Mouse (Mus musculus): ENCODE measurements around the gene Serpina1d. TPM values are rescaled to one million over a fixed set of nuclear protein-coding genes. Genes with fewer than 3 reads are reported as not detected.
"Not testable (repeated sequence)": the region's sequence is repeated elsewhere in the genome, so short reads cannot be mapped to it uniquely, and the experiment has no call there.

The Serpina1d gene
- 1 to 10 TPM in 1 of 4 experiments, not detected in 3; 1.2 TPM for total RNA-seq (2022)

DNA sequence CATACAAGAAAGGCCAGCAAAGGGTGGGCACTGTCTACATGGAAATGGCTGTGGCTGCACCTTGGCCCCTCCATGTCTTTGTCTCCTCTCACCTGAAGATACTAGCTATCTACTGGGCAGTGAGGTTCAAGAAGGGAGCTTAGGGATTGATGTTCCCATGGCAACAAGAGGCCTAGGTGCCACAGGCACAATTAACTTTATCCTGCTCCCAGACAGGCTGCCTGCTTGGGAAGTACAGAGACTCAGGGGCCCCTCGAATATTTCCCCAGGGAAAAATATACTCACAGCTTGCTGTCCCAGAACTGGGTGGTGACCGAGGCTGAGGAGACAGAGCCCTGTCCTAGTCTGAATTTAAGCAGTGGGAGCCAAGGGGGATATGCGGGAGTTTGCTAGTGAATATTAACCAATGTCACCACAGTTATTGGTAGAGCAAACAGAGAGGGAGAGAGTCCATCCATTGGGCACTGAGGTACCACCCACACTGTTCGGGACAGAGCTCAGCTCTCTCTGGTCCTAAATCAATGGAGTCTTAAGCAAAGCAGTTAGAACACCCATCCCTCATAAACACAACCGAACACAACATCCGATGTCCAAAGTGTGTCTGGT, at the start of gene Serpina1d:
TSS of gene Serpina1d (minus strand) at position 347 of the 606 bp plus-strand sequence.
- not testable (repeated sequence) for DNase-seq (ENCODE audit: low spot score in 2 of 2)

DNA sequence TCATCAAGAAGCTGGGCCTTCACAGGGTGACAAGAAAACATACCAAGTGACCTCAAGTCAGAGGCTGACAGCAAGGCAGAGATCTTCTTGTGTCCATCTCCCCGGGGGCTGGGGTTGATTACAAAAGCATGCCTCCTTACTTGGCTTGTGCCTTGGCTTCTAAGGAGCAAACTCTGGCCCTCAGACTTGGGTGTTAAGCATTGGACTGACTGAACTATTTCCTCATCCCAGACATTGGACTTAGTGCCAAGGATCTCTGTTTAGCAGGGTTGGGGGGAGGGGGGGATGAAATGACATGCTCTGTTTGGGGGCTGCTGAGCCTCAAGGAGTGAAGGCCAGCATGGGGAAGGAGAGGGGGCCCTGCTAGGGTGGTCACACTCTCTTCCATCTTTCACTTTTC, 2.8 kb downstream of the Serpina1d start:
- not testable (repeated sequence) for DNase-seq (ENCODE audit: low spot score in 2 of 2)

DNA sequence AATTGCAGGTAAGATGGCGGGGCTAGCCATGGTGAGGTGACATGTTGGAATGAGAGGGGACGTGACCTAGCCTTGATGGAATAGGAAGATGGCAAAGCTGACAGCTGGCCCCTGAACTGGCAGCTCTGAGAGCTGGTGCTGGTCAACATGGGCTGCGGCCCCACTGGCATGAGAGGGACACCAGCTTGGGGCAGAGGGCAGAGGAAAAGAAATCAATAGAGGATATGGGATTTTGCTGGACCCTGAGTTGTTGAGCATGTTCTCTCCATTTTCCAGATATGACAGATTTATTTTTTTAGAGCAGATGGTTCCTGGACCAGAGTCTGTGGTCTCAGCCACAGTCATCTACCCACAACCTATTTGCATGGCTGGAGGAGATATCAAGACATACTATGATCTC, 10.3 kb downstream of the Serpina1d start:
- not testable (repeated sequence) for DNase-seq (ENCODE audit: low spot score in 2 of 2)

DNA sequence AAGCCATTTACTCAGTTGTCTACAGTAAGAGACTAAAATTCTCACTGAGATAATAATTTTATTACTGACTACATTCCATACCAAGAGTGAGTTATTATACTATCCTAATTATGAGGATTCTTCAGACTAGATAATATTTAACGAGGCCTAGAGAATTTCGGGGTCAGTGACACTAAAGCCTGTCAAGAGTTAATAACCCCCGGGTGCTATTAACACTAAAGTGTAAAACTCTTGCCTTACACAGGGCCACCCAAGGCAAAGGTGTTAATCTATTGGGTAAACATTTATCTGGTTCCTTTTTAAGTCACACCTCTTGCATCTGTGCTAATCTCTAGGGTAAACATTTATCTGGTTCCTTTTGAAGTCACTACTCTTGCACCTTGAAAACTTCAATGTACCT, 13.1 kb downstream of the Serpina1d start:
- DNase-seq (ENCODE audit: low spot score in 2 of 2) = not testable (repeated sequence)

DNA sequence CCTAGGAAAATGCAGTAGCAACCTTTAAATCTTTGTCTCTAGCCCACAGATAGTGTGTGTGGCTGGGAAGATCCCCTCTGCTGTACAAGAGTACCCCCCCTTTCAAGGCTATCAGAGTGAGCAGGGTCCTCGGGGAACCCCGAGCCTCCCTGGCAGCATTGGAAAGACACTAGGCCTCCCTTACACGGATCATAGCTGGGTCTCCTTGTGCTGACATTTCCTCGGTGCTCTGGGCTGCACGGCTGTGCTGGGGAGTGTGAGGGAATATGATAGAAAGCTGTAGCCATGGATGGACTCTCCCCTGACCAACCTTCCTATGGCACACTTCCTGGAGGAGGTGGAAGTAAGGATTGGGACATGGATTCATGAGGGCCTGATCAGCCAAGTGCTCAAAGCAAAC, 27.4 kb downstream of the Serpina1d start:
- DNase-seq (ENCODE audit: low spot score in 2 of 2) = not testable (repeated sequence)

DNA sequence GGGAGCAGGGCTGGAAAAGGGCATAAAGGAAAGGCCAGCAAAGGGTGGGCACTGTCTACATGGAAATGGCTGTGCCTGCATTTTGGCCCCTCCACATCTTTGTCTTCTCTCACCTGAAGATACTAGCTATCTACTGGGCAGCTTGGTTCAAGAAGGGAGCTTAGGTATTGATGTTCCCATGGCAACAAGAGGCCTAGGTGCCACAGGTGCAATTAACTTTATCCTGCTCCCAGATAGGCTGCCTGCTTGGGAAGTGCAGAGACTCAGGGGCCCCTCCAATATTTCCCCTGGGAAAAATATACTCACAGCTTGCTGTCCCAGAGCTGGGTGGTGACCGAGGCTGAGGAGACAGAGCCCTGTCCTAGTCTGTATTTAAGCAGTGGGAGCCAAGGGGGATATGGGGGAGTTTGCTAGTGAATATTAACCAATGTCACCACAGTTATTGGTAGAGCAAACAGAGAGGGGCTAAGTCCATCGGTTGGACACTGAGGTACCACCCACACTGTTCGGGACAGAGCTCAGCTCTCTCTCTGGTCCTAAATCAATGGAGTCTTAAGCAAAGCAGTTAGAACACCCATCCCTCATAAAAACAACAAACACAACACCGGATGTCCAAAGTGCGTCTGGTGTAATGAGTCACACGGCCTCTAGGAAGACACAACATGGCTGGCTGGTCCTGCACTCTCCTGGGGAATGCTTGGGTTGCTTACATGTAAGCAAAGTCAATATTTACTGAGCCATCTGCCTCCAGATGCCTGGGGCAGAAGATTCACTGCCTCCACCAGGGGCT, 35.4 kb downstream of the Serpina1d start:
- not testable (repeated sequence) for DNase-seq (ENCODE audit: low spot score in 2 of 2)

DNA sequence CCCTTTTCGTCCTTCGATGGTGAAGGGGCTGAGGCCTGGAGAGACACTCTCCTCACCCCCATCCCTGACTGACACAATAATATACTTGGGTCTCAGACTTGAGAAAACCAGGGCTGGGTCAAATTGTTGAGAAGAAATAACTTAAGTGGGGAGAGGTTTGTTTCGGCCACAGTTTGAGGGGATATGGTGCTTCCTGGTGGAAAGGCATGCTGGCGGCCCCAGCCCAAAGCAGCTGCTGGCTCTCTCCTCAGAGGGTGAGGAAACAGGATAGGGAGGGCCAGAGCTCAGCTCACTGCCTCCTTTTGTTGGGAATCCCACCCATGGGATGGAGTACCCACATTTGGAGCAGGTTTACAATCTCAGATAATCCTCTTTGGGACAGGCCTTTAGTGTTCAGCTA, 37.8 kb downstream of the Serpina1d start:
- DNase-seq (ENCODE audit: low spot score in 2 of 2) = not testable (repeated sequence)

DNA sequence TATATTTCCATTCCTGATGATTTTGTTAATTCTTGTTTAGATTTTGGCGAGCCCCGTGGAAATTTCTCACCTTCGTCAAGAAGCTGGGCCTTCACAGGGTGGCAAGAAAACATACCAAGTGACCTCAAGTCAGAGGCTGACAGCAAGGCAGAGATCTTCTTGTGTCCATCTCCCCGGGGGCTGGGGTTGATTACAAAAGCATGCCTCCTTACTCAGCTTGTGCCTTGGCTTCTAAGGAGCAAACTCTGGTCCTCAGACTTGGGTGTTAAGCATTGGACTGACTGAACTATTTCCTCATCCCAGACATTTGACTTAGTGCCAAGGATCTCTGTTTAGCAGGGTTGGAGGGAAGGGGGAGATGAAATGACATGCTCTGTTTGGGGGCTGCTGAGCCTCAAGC, 38.3 kb downstream of the Serpina1d start:
- DNase-seq (ENCODE audit: low spot score in 2 of 2) = not testable (repeated sequence)

Other genes with a start within 250 kb of the Serpina1d start
- 1 to 10 TPM in 1 of 4 experiments, under 1 TPM in 3; 0.11 to 1.2 (median 0.17) TPM for gene Ppp4r4, start 241.3 kb downstream of the Serpina1d start, total RNA-seq (2022)
- gene Serpina10, start 142.1 kb downstream of the Serpina1d start, total RNA-seq (2022) = not detected
- gene Serpina6, start 116.4 kb downstream of the Serpina1d start, total RNA-seq (2022) = not detected
- not detected for gene Serpina16, start 97.5 kb downstream of the Serpina1d start, total RNA-seq (2022)
- gene Serpina1f, start 78.1 kb downstream of the Serpina1d start, total RNA-seq (2022) = not detected
- 1 to 10 TPM in 1 of 4 experiments, not detected in 3; 1.8 TPM for gene Serpina1b, start 56.8 kb upstream of the Serpina1d start, total RNA-seq (2022)
- gene Serpina1a, start 90.0 kb upstream of the Serpina1d start, total RNA-seq (2022) = under 1 TPM in 2 of 4 experiments, not detected in 2; 0.34 to 0.43 TPM
- 1 to 10 TPM in 1 of 4 experiments, not detected in 3; 1.2 TPM for gene Serpina1c, start 131.3 kb upstream of the Serpina1d start, total RNA-seq (2022)
- gene Serpina1e, start 185.4 kb upstream of the Serpina1d start, total RNA-seq (2022) = under 1 TPM in 1 of 4 experiments, not detected in 3; 0.51 TPM
- not detected for gene Serpina11, start 216.4 kb upstream of the Serpina1d start, total RNA-seq (2022)
- not detected for gene Serpina9, start 240.2 kb upstream of the Serpina1d start, total RNA-seq (2022)